In the genomic region with DNA sequence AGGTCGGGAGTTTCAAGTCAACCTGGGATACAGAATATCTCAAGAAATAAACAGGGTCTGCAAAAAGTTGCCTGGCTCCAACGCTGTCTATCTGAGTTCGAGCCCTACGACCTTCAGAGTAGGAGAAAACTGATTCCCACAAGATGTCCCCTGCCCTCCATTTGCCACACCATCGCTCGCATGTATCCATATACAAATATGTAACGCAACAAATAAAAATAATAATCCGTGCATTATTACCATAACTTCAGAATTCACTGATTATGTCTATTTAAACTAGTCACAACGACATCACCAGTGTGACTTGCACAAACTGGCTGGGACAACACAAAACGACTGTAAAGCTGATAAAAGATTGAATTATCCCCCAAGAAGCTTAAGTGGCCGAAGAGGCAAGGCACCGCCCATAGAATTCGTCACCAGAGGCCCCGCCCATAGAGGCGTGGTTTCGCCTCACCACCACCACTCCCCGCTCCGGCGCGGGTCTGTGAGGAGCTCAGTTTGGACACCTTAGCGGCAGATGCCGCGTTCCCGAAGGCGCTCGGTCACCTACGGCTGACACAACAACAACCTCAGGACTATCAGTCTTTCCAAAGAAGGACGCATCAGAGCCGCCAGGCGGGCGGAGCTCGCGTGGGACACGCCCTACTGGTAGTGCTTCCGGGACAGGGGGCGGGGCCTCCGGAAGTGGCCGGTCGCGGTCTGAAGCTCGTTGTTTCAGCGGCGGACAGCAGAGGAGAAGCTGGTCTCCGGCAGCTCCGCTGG, we compare ENCODE assay signal across 8 mouse cellular contexts. TPM values are rescaled to one million over a fixed set of nuclear protein-coding genes. Genes with fewer than 3 reads are reported as not detected.
DNase-seq lines count a peak whose midpoint lies in the region; ATAC-seq lines count a peak whose summit lies in the region.

Ctr9 (plus strand) TSS at position 671 of the 765 bp plus-strand sequence.

- H3K27me3 ChIP-seq in heart, embryonic 13.5 days (replicated peaks), result no peaks in the 10 kb centered on the region
- no peaks in the 10 kb centered on the region for H3K27me3 ChIP-seq in liver, embryonic 12.5 days (replicated peaks)
- no peaks in the 10 kb centered on the region for H3K27me3 ChIP-seq in stomach, embryonic 15.5 days (replicated peaks)

- 6% methylated on average over 45 of the region's 45 CpGs for WGBS in heart, embryonic 13.5 days
- 5% methylated on average over 45 of the region's 45 CpGs for WGBS in liver, embryonic 12.5 days (ENCODE audit: insufficient replicate concordance)
- 5% methylated on average over 45 of the region's 45 CpGs for WGBS in stomach, embryonic 15.5 days

- H3K9ac ChIP-seq in heart, embryonic 13.5 days, result peak within 1 kb of the TSS; percentile 91
- H3K9ac ChIP-seq in liver, embryonic 12.5 days, result peak within 1 kb of the TSS; percentile 80
- peak within 1 kb of the TSS; percentile 66 for H3K9ac ChIP-seq in stomach, embryonic 15.5 days

- DNase-seq in CD4-positive helper T cell, adult 2 months (ENCODE audit: low read depth, low spot score), result peak; percentile 89
- DNase-seq in brain, embryonic 18.5 days (ENCODE audit: low read depth, low spot score), result peak; percentile 71
- DNase-seq in kidney, postnatal 10 days, result peak; percentile 97
- DNase-seq in natural killer cell, adult 2 months (ENCODE audit: low spot score in 2 of 2), result peak; percentile 95 to 96

- H3K4me3 ChIP-seq in heart, embryonic 13.5 days, result peak within 1 kb of the TSS; percentile 87
- H3K4me3 ChIP-seq in liver, embryonic 12.5 days, result peak within 1 kb of the TSS; percentile 81
- H3K4me3 ChIP-seq in stomach, embryonic 15.5 days (replicated peaks), result peak within 1 kb of the TSS; percentile 85

- H3K36me3 ChIP-seq in heart, embryonic 13.5 days, result peaks cover 32% of the 10 kb centered on the region
- H3K36me3 ChIP-seq in liver, embryonic 12.5 days, result peaks cover 27% of the 10 kb centered on the region
- H3K36me3 ChIP-seq in stomach, embryonic 15.5 days, result 0 out of 2 replicates have a peak, but pooled peaks cover 4% of the 10 kb centered on the region

- H3K9me3 ChIP-seq in heart, embryonic 13.5 days, result no peaks in the 10 kb centered on the region
- H3K9me3 ChIP-seq in liver, embryonic 12.5 days (replicated peaks), result no peaks in the 10 kb centered on the region
- no peaks in the 10 kb centered on the region for H3K9me3 ChIP-seq in stomach, embryonic 15.5 days

- peak within 1 kb of the TSS; percentile 90 for H3K27ac ChIP-seq in heart, embryonic 13.5 days (replicated peaks)
- H3K27ac ChIP-seq in liver, embryonic 12.5 days, result peak within 1 kb of the TSS; percentile 93
- H3K27ac ChIP-seq in stomach, embryonic 15.5 days, result peak within 1 kb of the TSS; percentile 94

- peak; percentile 97 for ATAC-seq in erythroid progenitor cell, adult 5-6 weeks (replicated peaks; ENCODE audit: low FRiP score, poor library complexity, severe bottlenecking)
- peak; percentile 93 for ATAC-seq in heart, embryonic 13.5 days (ENCODE audit: extremely low read depth, insufficient number of reproducible peaks, low FRiP score, low TSS enrichment)
- ATAC-seq in liver, embryonic 12.5 days, result peak; percentile 91
- peak; percentile 94 for ATAC-seq in stomach, embryonic 15.5 days (ENCODE audit: insufficient read depth, low FRiP score, low read depth)

- peaks cover 27% of the 10 kb centered on the region for H3K4me1 ChIP-seq in heart, embryonic 13.5 days
- peaks cover 39% of the 10 kb centered on the region for H3K4me1 ChIP-seq in liver, embryonic 12.5 days
- peaks cover 6% of the 10 kb centered on the region for H3K4me1 ChIP-seq in stomach, embryonic 15.5 days

- H3K4me2 ChIP-seq in heart, embryonic 13.5 days, result peak within 1 kb of the TSS; percentile 85
- H3K4me2 ChIP-seq in liver, embryonic 12.5 days, result peak within 1 kb of the TSS; percentile 77
- peak within 1 kb of the TSS; percentile 64 for H3K4me2 ChIP-seq in stomach, embryonic 15.5 days

RNA-seq across cellular contexts. Expression of gene Ctr9, which starts in this region (rescaled TPM):
- total RNA-seq in erythroid progenitor cell, adult 5-6 weeks (2015; ENCODE audit: low replicate concordance), result 9.6 and 13.7 TPM in 2 replicates
- 21.9 and 28.9 TPM in 2 replicates for total RNA-seq in erythroid progenitor cell, adult 5-6 weeks (2017; ENCODE audit: low replicate concordance)
- 39.6 and 41.8 TPM in 2 replicates for polyA plus RNA-seq in heart, embryonic 13.5 days (2015; fragmentation: Nextera tagmentation; extraction: Ambion mirVana)
- polyA plus RNA-seq in liver, embryonic 12.5 days (2016; fragmentation: Nextera tagmentation; extraction: Ambion mirVana), result 40.3 and 40.5 TPM in 2 replicates
- 58.9 and 62.2 TPM in 2 replicates for polyA plus RNA-seq in stomach, embryonic 15.5 days (2015; fragmentation: Nextera tagmentation; extraction: Ambion mirVana)

Comparison
In these comparisons a context has a peak if more than half of its experiments do, and no peak if none do; other contexts are left out.
1. Peak in every context shown above with its lines: DNase-seq, ATAC-seq, H3K4me3 ChIP-seq and H3K27ac ChIP-seq.